Comparison of ENCODE assay signal across 9 mouse cellular contexts in the genomic region with DNA sequence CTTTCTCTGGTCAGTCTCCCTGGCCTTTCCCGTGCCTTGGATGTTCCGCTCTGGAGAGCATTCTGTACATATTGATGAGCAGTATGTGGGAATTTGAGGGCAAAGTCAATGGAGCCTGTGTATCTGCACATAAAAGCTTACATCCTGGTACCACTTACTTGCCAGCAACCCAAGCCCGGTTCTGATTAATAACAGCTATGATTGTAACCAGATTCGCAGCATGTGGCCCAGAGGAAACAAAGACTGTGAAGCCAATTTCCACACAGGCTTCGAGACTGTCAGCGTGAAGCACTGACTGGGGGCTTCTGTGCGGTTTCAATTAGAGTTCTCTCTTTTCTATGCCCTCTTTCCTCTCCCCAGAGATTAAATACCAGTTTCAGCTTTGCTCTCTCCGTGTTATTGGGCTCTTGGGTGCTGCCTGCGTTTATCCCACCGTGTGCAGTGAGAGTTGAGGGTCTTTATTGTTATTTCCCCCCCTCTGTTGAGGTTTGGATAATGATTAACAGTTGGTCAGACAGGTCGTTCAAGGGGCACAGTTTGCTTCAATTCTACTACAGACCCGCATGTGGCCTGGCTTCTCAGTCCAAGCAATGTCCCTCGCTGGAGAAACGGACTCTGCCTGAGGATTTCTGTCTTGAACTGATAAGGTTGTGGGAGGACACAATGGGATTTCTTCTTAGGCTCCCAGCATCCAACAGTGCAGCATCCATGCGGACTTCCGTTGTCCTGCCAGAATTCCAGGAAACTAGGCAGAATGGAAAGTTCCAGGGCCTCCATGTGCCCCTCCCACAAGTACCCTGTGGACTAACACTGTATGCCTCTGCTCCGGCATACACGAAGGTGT.
DNase-seq lines count a peak whose midpoint lies in the region; ATAC-seq lines count a peak whose summit lies in the region.
"Had no signal": no experiment of that assay in that cellular context is flagged by ENCODE, and none has a peak within 500 bp of the region (broad histone marks: within the 10 kb centered on the region; RNA-seq: fewer than 3 reads in every experiment).

No protein-coding gene starts in this region.

- no peaks in the 10 kb centered on the region for H3K36me3 ChIP-seq in embryonic facial prominence, embryonic 15.5 days
- no peaks in the 10 kb centered on the region for H3K36me3 ChIP-seq in kidney, embryonic 15.5 days
- no peaks in the 10 kb centered on the region for H3K36me3 ChIP-seq in midbrain, embryonic 10.5 days
- H3K36me3 ChIP-seq: liver, embryonic 15.5 days had no signal

- peak; percentile 74 for ATAC-seq in embryonic facial prominence, embryonic 15.5 days (ENCODE audit: insufficient number of reproducible peaks, low FRiP score, low TSS enrichment, low read depth)
- ATAC-seq in kidney, embryonic 15.5 days (replicated peaks; ENCODE audit: low FRiP score): peak; percentile 77
- ATAC-seq in activated CD4-positive, CD25-positive, alpha-beta regulatory T cell, adult 4 months: no peak

- WGBS in embryonic facial prominence, embryonic 15.5 days: 27% methylated on average over 18 of the region's 18 CpGs
- WGBS in kidney, embryonic 15.5 days: 32% methylated on average over 18 of the region's 18 CpGs
- 66% methylated on average over 18 of the region's 18 CpGs for WGBS in midbrain, embryonic 10.5 days

- H3K4me1 ChIP-seq in embryonic facial prominence, embryonic 15.5 days: peaks cover 15% of the 10 kb centered on the region
- peaks cover 20% of the 10 kb centered on the region for H3K4me1 ChIP-seq in kidney, embryonic 15.5 days
- H3K4me1 ChIP-seq in midbrain, embryonic 10.5 days: peaks cover 14% of the 10 kb centered on the region
- H3K4me1 ChIP-seq: liver, embryonic 15.5 days had no signal

- H3K27ac ChIP-seq in embryonic facial prominence, embryonic 15.5 days (replicated peaks): no peak overlapping the region
- H3K27ac ChIP-seq in kidney, embryonic 15.5 days: peak overlapping the region; percentile 87
- H3K27ac ChIP-seq in midbrain, embryonic 10.5 days (replicated peaks): peak overlapping the region; percentile 63
- H3K27ac ChIP-seq: liver, embryonic 15.5 days had no signal

- DNase-seq in R1 (ENCODE audit: low read depth, low spot score): peak; percentile 10
- peak; percentile 44 for DNase-seq in midbrain, embryonic 10.5 days (ENCODE audit: low spot score)
- no peak for DNase-seq in frontal cortex, postnatal 10 days (ENCODE audit: low spot score in 2 of 2)
- DNase-seq in ovary, adult 18-20 months (ENCODE audit: low spot score): no peak
- no peak for DNase-seq in ovary, postnatal 14 days (ENCODE audit: low spot score)

- peak overlapping the region; percentile 35 for H3K4me2 ChIP-seq in embryonic facial prominence, embryonic 15.5 days (replicated peaks)
- H3K4me2 ChIP-seq in kidney, embryonic 15.5 days: peak overlapping the region; percentile 41
- H3K4me2 ChIP-seq: liver, embryonic 15.5 days had no signal

- no peaks in the 10 kb centered on the region for H3K9me3 ChIP-seq in embryonic facial prominence, embryonic 15.5 days (replicated peaks)
- H3K9me3 ChIP-seq in kidney, embryonic 15.5 days (replicated peaks): no peaks in the 10 kb centered on the region
- H3K9me3 ChIP-seq in midbrain, embryonic 10.5 days (replicated peaks): no peaks in the 10 kb centered on the region
- H3K9me3 ChIP-seq: liver, embryonic 15.5 days had no signal

- H3K27me3 ChIP-seq in embryonic facial prominence, embryonic 15.5 days: 0 out of 2 replicates have a peak, but pooled peaks cover 3% of the 10 kb centered on the region
- H3K27me3 ChIP-seq in kidney, embryonic 15.5 days: no peaks in the 10 kb centered on the region
- H3K27me3 ChIP-seq in midbrain, embryonic 10.5 days (ENCODE audit: low read depth, poor library complexity, severe bottlenecking): no peaks in the 10 kb centered on the region
- H3K27me3 ChIP-seq: liver, embryonic 15.5 days had no signal

- H3K9ac ChIP-seq in embryonic facial prominence, embryonic 15.5 days: no peak overlapping the region
- H3K9ac ChIP-seq in kidney, embryonic 15.5 days: no peak overlapping the region
- H3K9ac ChIP-seq: liver, embryonic 15.5 days had no signal

- no peak overlapping the region for H3K4me3 ChIP-seq in embryonic facial prominence, embryonic 15.5 days (replicated peaks)
- peak overlapping the region; percentile 13 for H3K4me3 ChIP-seq in kidney, embryonic 15.5 days (replicated peaks)
- no peak overlapping the region for H3K4me3 ChIP-seq in midbrain, embryonic 10.5 days
- H3K4me3 ChIP-seq: liver, embryonic 15.5 days had no signal

Comparison
In these comparisons a context has a peak if more than half of its experiments do, and no peak if none do; other contexts are left out.
1. DNase-seq: peak in R1 (single experiment) and midbrain, embryonic 10.5 days (single experiment); none in frontal cortex, postnatal 10 days (0 of 2), ovary, adult 18-20 months (single experiment) and ovary, postnatal 14 days (single experiment).